Mouse (Mus musculus): ENCODE results near the gene Gp1bb. TPM values are rescaled to one million over a fixed set of nuclear protein-coding genes. Genes with fewer than 3 reads are reported as not detected.
A peak's percentile ranks its signal among the peaks of the same experiment; 100 is the strongest.

The Gp1bb gene
- polyA plus RNA-seq, 1 experiment from 2014 or later: 1.1 TPM

DNA sequence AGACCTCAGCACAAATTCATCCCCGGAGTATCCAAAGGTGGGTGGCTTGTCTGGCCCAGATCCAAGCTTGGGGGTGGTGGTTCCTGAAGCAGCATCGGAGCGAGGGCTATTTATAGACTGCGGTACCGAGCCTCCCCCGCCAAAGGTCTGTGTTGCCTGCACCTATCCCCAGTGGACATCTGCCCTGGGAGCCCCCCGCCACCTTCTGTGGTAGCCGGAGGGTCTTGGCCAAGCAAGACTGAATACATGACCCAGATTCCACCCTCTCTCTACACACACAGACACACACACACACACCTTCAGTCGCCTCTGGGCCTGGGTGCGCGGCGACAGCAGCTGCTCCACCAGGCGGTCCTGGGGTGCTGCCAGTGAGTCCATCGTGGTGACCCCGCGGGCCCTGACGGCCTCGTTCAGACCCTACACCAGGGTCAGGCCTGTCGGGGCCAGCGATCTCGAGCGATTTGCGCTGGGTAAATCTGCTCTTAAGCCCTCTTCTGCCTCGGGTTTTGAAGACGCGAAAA lies 3.6 kb upstream of the Gp1bb start:
- Histone ChIP-seq H3K36me3 (ENCODE audit: control insufficient read depth, insufficient read depth, low read length) (peaks cover 2% of the 10 kb centered on the region; the same call in 1 of the 2 replicates), H3K9ac (replicated peaks; ENCODE audit: low read depth, low read length) (peak overlapping the region; percentile 22; the same call in 1 of the 2 replicates), H3K4me3 (ENCODE audit: low read depth, low read length) (peak overlapping the region; percentile 42), H3K27ac (ENCODE audit: low read length) (no peak overlapping the region), H3K4me2 (replicated peaks; ENCODE audit: low read depth, low read length) (peak overlapping the region; percentile 79), H3K27me3 (ENCODE audit: control insufficient read depth, insufficient read depth, low read length) (peaks cover 51% of the 10 kb centered on the region), H3K9me3 (ENCODE audit: control insufficient read depth, low read depth, low read length) (no peaks in the 10 kb centered on the region), H3K4me1 (ENCODE audit: control insufficient read depth, insufficient read depth, low read length) (peaks cover 28% of the 10 kb centered on the region)
- no peak for ATAC-seq (ENCODE audit: insufficient number of reproducible peaks, insufficient read depth, low FRiP score, low read depth)
- 20% methylated on average over 26 of the region's 26 CpGs for WGBS

DNA sequence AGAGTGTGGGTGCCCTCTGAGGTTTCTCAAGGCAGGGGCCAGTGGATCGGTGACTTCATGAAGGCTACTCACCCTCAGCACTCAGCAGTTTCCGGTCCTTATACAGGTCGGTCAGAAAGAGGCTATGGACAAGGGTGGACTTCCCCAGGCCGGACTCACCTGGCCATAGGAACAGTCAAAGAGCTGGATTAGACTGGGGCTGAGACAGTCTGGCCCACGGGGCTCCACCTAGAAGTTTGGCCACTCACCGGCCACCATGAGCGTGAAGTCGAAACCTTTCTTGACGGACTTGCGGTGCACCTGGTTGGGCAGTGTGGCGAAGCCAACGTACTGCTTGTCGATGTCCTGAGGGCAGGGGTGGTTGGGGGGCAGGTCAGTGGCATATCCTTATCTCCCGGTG lies 2.9 kb upstream of the Gp1bb start:
- Histone ChIP-seq H3K4me3 (ENCODE audit: low read depth, low read length) (no peak overlapping the region), H3K9me3 (ENCODE audit: control insufficient read depth, low read depth, low read length) (no peaks in the 10 kb centered on the region), H3K27me3 (ENCODE audit: control insufficient read depth, insufficient read depth, low read length) (peaks cover 58% of the 10 kb centered on the region), H3K27ac (ENCODE audit: low read length) (no peak overlapping the region), H3K36me3 (ENCODE audit: control insufficient read depth, insufficient read depth, low read length) (peaks cover 2% of the 10 kb centered on the region; the same call in 1 of the 2 replicates), H3K9ac (replicated peaks; ENCODE audit: low read depth, low read length) (no peak overlapping the region), H3K4me1 (ENCODE audit: control insufficient read depth, insufficient read depth, low read length) (peaks cover 28% of the 10 kb centered on the region), H3K4me2 (replicated peaks; ENCODE audit: low read depth, low read length) (no peak overlapping the region)
- ATAC-seq (ENCODE audit: insufficient number of reproducible peaks, insufficient read depth, low FRiP score, low read depth): no peak
- WGBS: 63% methylated on average over 14 of the region's 14 CpGs

GRCm38 (mm10) chr16:18624641-18625040 lies 2.4 kb upstream of the Gp1bb start:
- no peak overlapping the region for H3K4me2 ChIP-seq (replicated peaks; ENCODE audit: low read depth, low read length)
- no peak overlapping the region for H3K9ac ChIP-seq (replicated peaks; ENCODE audit: low read depth, low read length)
- no peak overlapping the region for H3K4me3 ChIP-seq (ENCODE audit: low read depth, low read length)
- peaks cover 2% of the 10 kb centered on the region; the same call in 1 of the 2 replicates for H3K36me3 ChIP-seq (ENCODE audit: control insufficient read depth, insufficient read depth, low read length)
- no peak overlapping the region for H3K27ac ChIP-seq (ENCODE audit: low read length)
- 56% methylated on average over 15 of the region's 15 CpGs for WGBS
- H3K4me1 ChIP-seq (ENCODE audit: control insufficient read depth, insufficient read depth, low read length): peaks cover 28% of the 10 kb centered on the region
- H3K27me3 ChIP-seq (ENCODE audit: control insufficient read depth, insufficient read depth, low read length): peaks cover 63% of the 10 kb centered on the region
- no peaks in the 10 kb centered on the region for H3K9me3 ChIP-seq (ENCODE audit: control insufficient read depth, low read depth, low read length)
- ATAC-seq (ENCODE audit: insufficient number of reproducible peaks, insufficient read depth, low FRiP score, low read depth): no peak

DNA sequence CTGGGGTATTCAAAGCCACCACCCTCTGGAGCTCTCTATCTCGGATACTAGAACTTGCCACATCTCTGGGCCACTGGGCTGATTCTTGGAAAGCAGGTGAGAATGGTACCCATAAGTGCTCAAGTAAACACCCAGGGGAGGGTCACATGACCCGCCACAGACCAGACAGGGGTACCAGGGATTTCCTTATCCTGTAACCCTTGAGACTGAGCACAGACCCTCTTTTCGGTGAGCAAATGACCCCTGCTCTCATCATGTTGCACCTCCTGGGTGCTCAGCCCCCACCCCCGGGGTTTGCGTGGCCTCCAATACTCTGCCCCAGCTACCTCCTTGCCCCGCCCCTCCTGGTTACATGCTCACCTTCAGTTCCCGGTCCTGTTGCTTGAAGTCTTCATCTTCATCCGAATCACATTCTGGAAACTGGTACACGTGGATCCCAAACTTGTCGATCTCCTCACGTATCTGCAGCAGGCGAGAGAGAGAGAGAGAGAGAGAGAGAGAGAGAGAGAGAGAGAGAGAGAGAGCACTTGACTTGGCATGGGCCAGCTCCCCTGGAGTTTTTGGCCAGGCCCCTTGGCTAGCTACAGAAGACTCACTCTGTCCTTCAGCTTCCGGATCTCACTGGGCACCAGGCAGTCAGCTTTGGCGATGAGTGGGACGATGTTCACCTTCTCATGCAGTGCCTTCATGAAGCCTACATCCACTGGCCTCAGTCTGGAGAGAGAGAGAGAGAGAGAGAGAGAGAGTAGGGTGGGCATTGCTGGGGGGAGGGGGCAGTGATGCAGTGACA lies 1.7 kb upstream of the Gp1bb start:
- ATAC-seq (ENCODE audit: insufficient number of reproducible peaks, insufficient read depth, low FRiP score, low read depth): no peak
- Histone ChIP-seq H3K9me3 (ENCODE audit: control insufficient read depth, low read depth, low read length) (no peaks in the 10 kb centered on the region), H3K4me3 (ENCODE audit: low read depth, low read length) (no peak overlapping the region), H3K36me3 (ENCODE audit: control insufficient read depth, insufficient read depth, low read length) (peaks cover 2% of the 10 kb centered on the region; the same call in 1 of the 2 replicates), H3K4me1 (ENCODE audit: control insufficient read depth, insufficient read depth, low read length) (peaks cover 25% of the 10 kb centered on the region), H3K27me3 (ENCODE audit: control insufficient read depth, insufficient read depth, low read length) (peaks cover 70% of the 10 kb centered on the region), H3K4me2 (replicated peaks; ENCODE audit: low read depth, low read length) (no peak overlapping the region), H3K9ac (replicated peaks; ENCODE audit: low read depth, low read length) (no peak overlapping the region), H3K27ac (ENCODE audit: low read length) (no peak overlapping the region)
- 66% methylated on average over 15 of the region's 15 CpGs for WGBS

GRCm38 (mm10) chr16:18622916-18623750 lies 930 bp upstream of the Gp1bb start:
- no peak for ATAC-seq (ENCODE audit: insufficient number of reproducible peaks, insufficient read depth, low FRiP score, low read depth)
- Histone ChIP-seq H3K27ac (ENCODE audit: low read length) (no peak overlapping the region), H3K9ac (replicated peaks; ENCODE audit: low read depth, low read length) (no peak overlapping the region), H3K27me3 (ENCODE audit: control insufficient read depth, insufficient read depth, low read length) (peaks cover 71% of the 10 kb centered on the region), H3K36me3 (ENCODE audit: control insufficient read depth, insufficient read depth, low read length) (peaks cover 2% of the 10 kb centered on the region; the same call in 1 of the 2 replicates), H3K4me1 (ENCODE audit: control insufficient read depth, insufficient read depth, low read length) (peaks cover 19% of the 10 kb centered on the region), H3K4me2 (replicated peaks; ENCODE audit: low read depth, low read length) (no peak overlapping the region), H3K9me3 (ENCODE audit: control insufficient read depth, low read depth, low read length) (no peaks in the 10 kb centered on the region), H3K4me3 (ENCODE audit: low read depth, low read length) (no peak overlapping the region)
- 60% methylated on average over 29 of the region's 29 CpGs for WGBS

DNA sequence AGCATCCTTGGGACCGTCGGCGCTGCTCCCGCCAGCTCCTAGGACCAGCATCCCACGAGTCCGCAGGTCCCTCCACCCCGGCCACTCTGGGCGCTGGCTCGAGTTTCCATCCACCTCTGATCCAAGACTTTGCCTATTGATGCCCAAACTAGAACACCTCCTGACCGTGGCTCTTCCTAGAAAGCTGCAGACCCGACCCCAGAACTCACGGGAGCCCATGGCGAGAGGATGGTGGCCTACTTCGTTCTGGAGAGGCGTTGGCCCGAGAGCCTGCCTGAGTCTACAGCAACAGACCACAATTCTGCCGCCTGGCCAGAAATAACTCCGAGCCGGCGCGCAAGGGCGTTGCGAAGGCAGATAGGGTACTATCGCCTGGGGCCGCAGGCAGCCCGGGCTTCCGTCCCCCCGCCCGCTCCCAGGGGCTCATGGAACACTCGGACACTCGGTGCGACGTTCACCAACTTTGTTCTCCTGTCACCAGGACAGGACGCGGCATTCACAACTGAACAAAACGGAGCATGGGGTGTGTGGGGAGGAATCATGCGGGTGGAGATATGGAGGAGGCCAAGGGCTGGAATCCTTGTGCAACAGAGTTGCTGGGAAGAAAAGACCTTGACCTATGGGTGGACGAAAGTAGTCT lies 721 bp downstream of the Gp1bb start:
- H3K27ac ChIP-seq (ENCODE audit: low read length): no peak overlapping the region
- H3K4me3 ChIP-seq (ENCODE audit: low read depth, low read length): peak overlapping the region; percentile 40
- peaks cover 2% of the 10 kb centered on the region; the same call in 1 of the 2 replicates for H3K36me3 ChIP-seq (ENCODE audit: control insufficient read depth, insufficient read depth, low read length)
- H3K27me3 ChIP-seq (ENCODE audit: control insufficient read depth, insufficient read depth, low read length): peaks cover 66% of the 10 kb centered on the region
- no peaks in the 10 kb centered on the region for H3K9me3 ChIP-seq (ENCODE audit: control insufficient read depth, low read depth, low read length)
- no peak overlapping the region for H3K9ac ChIP-seq (replicated peaks; ENCODE audit: low read depth, low read length)
- peaks cover 17% of the 10 kb centered on the region for H3K4me1 ChIP-seq (ENCODE audit: control insufficient read depth, insufficient read depth, low read length)
- peak overlapping the region; percentile 88 for H3K4me2 ChIP-seq (replicated peaks; ENCODE audit: low read depth, low read length)
- ATAC-seq (ENCODE audit: insufficient number of reproducible peaks, insufficient read depth, low FRiP score, low read depth): no peak
- 8% methylated on average over 38 of the region's 38 CpGs for WGBS

- no peak overlapping the region for H3K27ac ChIP-seq (ENCODE audit: low read length)
- H3K36me3 ChIP-seq (ENCODE audit: control insufficient read depth, insufficient read depth, low read length): peaks cover 2% of the 10 kb centered on the region; the same call in 1 of the 2 replicates
- no peaks in the 10 kb centered on the region for H3K9me3 ChIP-seq (ENCODE audit: control insufficient read depth, low read depth, low read length)
- H3K4me3 ChIP-seq (ENCODE audit: low read depth, low read length): peak overlapping the region; percentile 40
- H3K27me3 ChIP-seq (ENCODE audit: control insufficient read depth, insufficient read depth, low read length): peaks cover 63% of the 10 kb centered on the region
- no peak overlapping the region for H3K9ac ChIP-seq (replicated peaks; ENCODE audit: low read depth, low read length)
- ATAC-seq (ENCODE audit: insufficient number of reproducible peaks, insufficient read depth, low FRiP score, low read depth): no peak
- peak overlapping the region; percentile 88 for H3K4me2 ChIP-seq (replicated peaks; ENCODE audit: low read depth, low read length)
- 1% methylated on average over 65 of the region's 74 CpGs for WGBS
- peaks cover 12% of the 10 kb centered on the region for H3K4me1 ChIP-seq (ENCODE audit: control insufficient read depth, insufficient read depth, low read length)
Measured at GRCm38 (mm10) chr16:18620601-18621361, 1.4 kb downstream of the Gp1bb start.

Data from stomach, embryonic 14.5 days (tissue).